Mouse (Mus musculus) forebrain, embryonic 11.5 days (tissue): Measurements from ENCODE around the gene Aox1. TPM values are rescaled to one million over a fixed set of nuclear protein-coding genes. Genes with fewer than 3 reads are reported as not detected.

Source experiments
- ATAC-seq: fragments of 200-750 bp; cut with Nextera tagmentation; replicated peaks from 2 replicates; pipeline ENCODE4 v1.8.0; 2017; ENCODE audit warnings: moderate TSS enrichment; ENCODE audit not compliant: low FRiP score
- DNase-seq: peaks from one replicate; pipeline ENCODE4 v3.0.0-alpha.2; 2017; ENCODE audit warnings: low spot score
- H3K27ac ChIP-seq: fragments of 300-500 bp; sonication (generic); 2 replicates; pipeline ENCODE4 v1.5.1; 2014; ENCODE audit warnings: low read depth, low read length
- H3K27me3 ChIP-seq: fragments of 300-500 bp; sonication (generic); 2 replicates; pipeline ENCODE4 v1.6.1; 2014; ENCODE audit warnings: mild to moderate bottlenecking, low read length, mixed read lengths; ENCODE audit not compliant: control insufficient read depth, insufficient read depth
- H3K36me3 ChIP-seq: fragments of 300-500 bp; sonication (generic); 2 replicates; pipeline ENCODE4 v1.6.1; 2014; ENCODE audit warnings: mild to moderate bottlenecking, low read length, moderate library complexity, mixed read lengths; ENCODE audit not compliant: control insufficient read depth, insufficient read depth
- H3K4me1 ChIP-seq: fragments of 300-500 bp; sonication (generic); replicated peaks from 2 replicates; pipeline ENCODE4 v1.6.1; 2014; ENCODE audit warnings: low read length, mixed read lengths; ENCODE audit not compliant: control insufficient read depth, insufficient read depth
- H3K4me2 ChIP-seq: fragments of 300-500 bp; sonication (generic); 2 replicates; pipeline ENCODE4 v1.6.1; 2014; ENCODE audit warnings: low read depth, mild to moderate bottlenecking, low read length, moderate library complexity, mixed read lengths; ENCODE audit not compliant: severe bottlenecking
- H3K4me3 ChIP-seq: fragments of 300-500 bp; sonication (generic); 2 replicates; pipeline ENCODE4 v1.5.1; 2014; ENCODE audit warnings: low read depth, low read length
- H3K9ac ChIP-seq: fragments of 300-500 bp; sonication (generic); 2 replicates; pipeline ENCODE4 v1.6.1; 2014; ENCODE audit warnings: low read length
- H3K9me3 ChIP-seq: fragments of 300-500 bp; sonication (generic); 2 replicates; pipeline ENCODE4 v1.6.1; 2016; ENCODE audit warnings: low read length, mixed read lengths; ENCODE audit not compliant: control insufficient read depth
- WGBS: fragments of 180-500 bp; shearing (Covaris S2); extraction: QIAGEN DNeasy Blood & Tissue Kit; methylation state at CpG from one replicate; pipeline ENCODE4 v1.1.7; 2014; 5-methylcytosine and 5-hydroxymethylcytosine counted together
- polyA plus RNA-seq: library from polyadenylated mRNA; unstranded; fragments of >200 nt; fragmentation: Nextera tagmentation; extraction: Ambion mirVana; gene quantifications from 2 replicates; pipeline ENCODE4 v1.2.1, GENCODE M21; 2014

The Aox1 gene
- polyA plus RNA-seq, 1 experiment from 2014 or later, result 0.16 TPM

GRCm38 (mm10) chr1:58071006-58071405, 41.3 kb downstream of the Aox1 start:
- DNase-seq (no peak), ATAC-seq (no peak)
- no peaks in the 10 kb centered on the region for H3K36me3 ChIP-seq
- H3K27ac ChIP-seq, result no peak overlapping the region
- no peak overlapping the region for H3K4me2 ChIP-seq
- no peaks in the 10 kb centered on the region for H3K9me3 ChIP-seq
- no peak overlapping the region for H3K9ac ChIP-seq
- H3K4me3 ChIP-seq, result no peak overlapping the region
- no peaks in the 10 kb centered on the region for H3K27me3 ChIP-seq
- WGBS, result 89% methylated on average over 9 of the region's 9 CpGs
- no peaks in the 10 kb centered on the region for H3K4me1 ChIP-seq

- Histone ChIP-seq H3K27ac (no peak overlapping the region), H3K9ac (no peak overlapping the region), H3K4me2 (no peak overlapping the region), H3K27me3 (no peaks in the 10 kb centered on the region), H3K9me3 (no peaks in the 10 kb centered on the region), H3K4me3 (no peak overlapping the region), H3K36me3 (no peaks in the 10 kb centered on the region), H3K4me1 (no peaks in the 10 kb centered on the region)
- 87% methylated on average over 1 of the region's 1 CpGs for WGBS
- DNase-seq (no peak), ATAC-seq (no peak)
Observed at GRCm38 (mm10) chr1:58071509-58071908, 41.8 kb downstream of the Aox1 start.

GRCm38 (mm10) chr1:58072416-58072815, 42.7 kb downstream of the Aox1 start:
- Histone ChIP-seq H3K9ac (no peak overlapping the region), H3K36me3 (no peaks in the 10 kb centered on the region), H3K4me2 (no peak overlapping the region), H3K4me3 (no peak overlapping the region), H3K4me1 (no peaks in the 10 kb centered on the region), H3K27ac (no peak overlapping the region), H3K9me3 (no peaks in the 10 kb centered on the region), H3K27me3 (no peaks in the 10 kb centered on the region)
- ATAC-seq (no peak), DNase-seq (no peak)
- WGBS, result 86% methylated on average over 2 of the region's 2 CpGs

- Histone ChIP-seq H3K4me2 (no peak overlapping the region), H3K27ac (no peak overlapping the region), H3K4me3 (no peak overlapping the region), H3K4me1 (no peaks in the 10 kb centered on the region), H3K27me3 (no peaks in the 10 kb centered on the region), H3K36me3 (no peaks in the 10 kb centered on the region), H3K9ac (no peak overlapping the region), H3K9me3 (no peaks in the 10 kb centered on the region)
- ATAC-seq (no peak), DNase-seq (no peak)
- 79% methylated on average over 12 of the region's 12 CpGs for WGBS
Observed at GRCm38 (mm10) chr1:58072991-58073730, 43.4 kb downstream of the Aox1 start.

- no peaks in the 10 kb centered on the region for H3K27me3 ChIP-seq
- no peaks in the 10 kb centered on the region for H3K4me1 ChIP-seq
- no peak overlapping the region for H3K4me2 ChIP-seq
- no peak overlapping the region for H3K27ac ChIP-seq
- no peaks in the 10 kb centered on the region for H3K9me3 ChIP-seq
- 91% methylated on average over 2 of the region's 2 CpGs for WGBS
- H3K9ac ChIP-seq, result no peak overlapping the region
- DNase-seq (no peak), ATAC-seq (no peak)
- no peaks in the 10 kb centered on the region for H3K36me3 ChIP-seq
- H3K4me3 ChIP-seq, result no peak overlapping the region
Observed at GRCm38 (mm10) chr1:58074266-58074665, 44.5 kb downstream of the Aox1 start.

- Histone ChIP-seq H3K4me3 (no peak overlapping the region), H3K27ac (no peak overlapping the region), H3K36me3 (no peaks in the 10 kb centered on the region), H3K27me3 (no peaks in the 10 kb centered on the region), H3K4me2 (no peak overlapping the region), H3K4me1 (no peaks in the 10 kb centered on the region), H3K9me3 (no peaks in the 10 kb centered on the region), H3K9ac (no peak overlapping the region)
- ATAC-seq (no peak), DNase-seq (no peak)
Observed at GRCm38 (mm10) chr1:58077882-58078281, 48.2 kb downstream of the Aox1 start.

- Histone ChIP-seq H3K27ac (no peak overlapping the region), H3K9me3 (no peaks in the 10 kb centered on the region), H3K4me3 (no peak overlapping the region), H3K4me2 (no peak overlapping the region), H3K27me3 (no peaks in the 10 kb centered on the region), H3K36me3 (no peaks in the 10 kb centered on the region), H3K4me1 (no peaks in the 10 kb centered on the region), H3K9ac (no peak overlapping the region)
- WGBS, result 91% methylated on average over 7 of the region's 7 CpGs
- no peak for DNase-seq
- ATAC-seq, result no peak
Observed at GRCm38 (mm10) chr1:58078390-58078789, 48.7 kb downstream of the Aox1 start.

- no peak overlapping the region for H3K4me3 ChIP-seq
- no peak overlapping the region for H3K4me2 ChIP-seq
- no peaks in the 10 kb centered on the region for H3K4me1 ChIP-seq
- WGBS, result 93% methylated on average over 5 of the region's 5 CpGs
- DNase-seq (no peak), ATAC-seq (no peak)
- H3K27ac ChIP-seq, result no peak overlapping the region
- H3K27me3 ChIP-seq, result no peaks in the 10 kb centered on the region
- H3K9ac ChIP-seq, result no peak overlapping the region
- H3K9me3 ChIP-seq, result no peaks in the 10 kb centered on the region
- H3K36me3 ChIP-seq, result no peaks in the 10 kb centered on the region
Observed at GRCm38 (mm10) chr1:58079689-58080088, 50.0 kb downstream of the Aox1 start.

- H3K27me3 ChIP-seq, result no peaks in the 10 kb centered on the region
- H3K27ac ChIP-seq, result no peak overlapping the region
- no peak overlapping the region for H3K4me3 ChIP-seq
- no peak overlapping the region for H3K9ac ChIP-seq
- no peaks in the 10 kb centered on the region for H3K36me3 ChIP-seq
- no peak for DNase-seq
- H3K9me3 ChIP-seq, result no peaks in the 10 kb centered on the region
- H3K4me1 ChIP-seq, result no peaks in the 10 kb centered on the region
- no peak overlapping the region for H3K4me2 ChIP-seq
- WGBS, result 87% methylated on average over 4 of the region's 4 CpGs
- ATAC-seq, result no peak
Observed at GRCm38 (mm10) chr1:58080446-58080845, 50.7 kb downstream of the Aox1 start.
